Mouse (Mus musculus) urinary bladder, postnatal 25 days (tissue): ENCODE measurements at regions not wholly inside any gene's neighbourhood (a gene's known extent, or its start where the extent isn't known, plus 50 kb on each side); places are given as distances from the start of the nearest gene placed in this dataset.

Experiments
- DNase-seq: peaks from one replicate; pipeline ENCODE4 v3.0.0; 2022; ENCODE audit warnings: low spot score

DNA sequence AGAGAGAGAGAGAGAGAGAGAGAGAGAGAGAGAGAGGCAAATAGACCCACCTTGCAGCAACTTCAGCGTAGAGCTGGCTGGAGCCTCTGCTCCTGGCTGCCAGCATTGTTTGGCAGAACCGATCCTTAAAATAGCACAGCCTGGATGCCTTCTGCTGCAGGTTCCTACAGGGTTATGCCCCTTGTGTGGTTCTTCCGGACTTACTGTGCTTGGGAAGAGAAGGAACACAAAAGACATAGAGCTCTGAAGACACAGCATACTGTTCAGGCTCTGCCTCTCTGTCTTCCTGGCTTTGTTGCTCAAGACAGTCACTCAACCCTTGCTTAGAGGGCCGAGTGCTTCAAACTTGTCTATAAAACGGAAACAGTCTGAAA lies 86.2 kb upstream of the Slc25a26 start:
- DNase-seq, result no peak

DNA sequence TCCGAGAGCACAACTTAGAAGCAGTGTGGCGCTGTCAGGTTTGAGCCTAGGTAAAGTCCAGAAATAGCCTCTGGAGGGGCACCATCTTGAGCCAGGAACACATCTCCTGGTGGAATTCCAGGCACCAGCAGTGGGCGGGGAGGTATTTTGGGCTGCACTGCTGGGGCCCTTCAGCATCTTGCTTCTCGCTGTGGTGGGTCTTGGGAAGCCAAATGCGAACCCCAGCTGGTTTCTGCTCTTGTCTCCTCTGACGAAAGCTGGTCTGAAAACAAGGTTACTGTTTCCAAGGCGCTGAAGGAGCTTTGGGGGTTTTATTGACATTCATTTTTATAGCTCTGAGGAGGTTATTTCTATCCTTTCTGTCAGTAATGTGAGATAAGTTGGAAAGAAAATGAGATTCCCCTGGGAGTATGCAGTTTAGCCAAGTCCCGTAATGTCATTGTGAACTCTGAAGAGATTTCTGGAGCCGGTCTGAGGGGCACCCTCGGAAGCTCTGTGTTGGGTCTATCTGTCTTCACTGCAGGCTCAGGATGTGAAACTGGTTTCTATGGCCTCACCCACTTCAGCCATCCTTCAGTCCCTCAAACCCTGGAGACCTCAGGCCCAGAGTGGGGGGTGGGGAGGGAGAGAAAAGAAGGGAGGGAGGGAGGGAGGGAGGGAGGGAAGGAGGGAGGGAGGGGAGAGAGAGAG lies 86.7 kb upstream of the Slc25a26 start:
- no peak for DNase-seq

DNA sequence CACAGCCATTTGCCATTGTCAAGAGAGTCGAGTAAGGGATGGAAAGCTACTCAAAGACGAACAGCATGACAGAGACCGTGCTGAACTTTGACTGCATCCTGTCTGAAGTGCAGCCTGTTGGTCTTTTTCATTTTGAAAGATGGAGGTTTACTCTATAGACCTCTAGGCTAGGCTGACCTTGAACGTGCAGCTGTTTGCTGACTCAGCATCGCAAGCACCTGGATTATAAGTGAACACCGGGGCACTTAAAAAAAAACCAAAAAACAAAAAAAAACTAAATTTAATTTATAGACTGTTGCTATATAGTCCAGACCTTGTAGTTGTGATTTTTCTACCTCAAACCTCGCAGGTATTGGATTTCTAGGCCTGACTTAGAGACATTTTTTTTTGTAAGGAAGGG lies 87.8 kb upstream of the Slc25a26 start:
- DNase-seq, result no peak

DNA sequence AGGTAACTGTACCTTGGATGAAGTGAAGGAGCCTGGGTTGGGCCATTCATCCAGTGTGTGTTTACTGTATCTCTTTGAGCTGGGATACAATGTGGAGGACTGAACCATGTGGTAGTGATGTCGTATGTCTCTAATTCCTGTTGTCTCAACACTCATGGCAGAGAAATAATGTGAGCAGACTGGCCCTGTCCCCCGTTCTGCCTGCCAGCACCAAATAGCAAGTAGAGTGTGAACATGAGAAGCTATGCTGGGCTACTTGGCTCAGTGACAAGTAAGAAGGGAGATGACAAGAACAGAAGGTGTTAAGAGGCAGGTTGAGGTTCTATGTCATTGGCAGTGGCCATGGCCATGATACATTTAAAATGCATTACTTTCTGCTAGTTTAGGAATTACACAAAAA lies 89.7 kb upstream of the Slc25a26 start:
- no peak for DNase-seq

DNA sequence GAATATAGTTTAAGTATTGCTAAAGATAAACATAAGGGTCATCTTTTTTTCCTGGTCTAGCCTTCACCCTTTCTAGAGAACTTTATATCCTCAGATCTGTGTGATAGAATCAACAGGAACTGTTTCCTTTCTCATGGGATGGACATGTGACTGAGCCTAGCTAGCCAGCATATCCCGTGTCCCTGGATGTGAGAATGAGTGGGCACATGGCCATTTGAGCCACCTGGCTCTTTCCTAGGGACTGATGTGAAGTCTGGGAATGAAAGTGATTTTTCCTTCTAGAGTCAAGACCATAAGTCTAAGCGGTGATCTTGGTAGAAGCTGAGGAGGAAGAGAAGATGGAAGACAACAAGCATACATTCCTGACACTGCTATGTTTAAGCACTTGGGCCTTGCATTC lies 91.1 kb upstream of the Slc25a26 start:
- no peak for DNase-seq

DNA sequence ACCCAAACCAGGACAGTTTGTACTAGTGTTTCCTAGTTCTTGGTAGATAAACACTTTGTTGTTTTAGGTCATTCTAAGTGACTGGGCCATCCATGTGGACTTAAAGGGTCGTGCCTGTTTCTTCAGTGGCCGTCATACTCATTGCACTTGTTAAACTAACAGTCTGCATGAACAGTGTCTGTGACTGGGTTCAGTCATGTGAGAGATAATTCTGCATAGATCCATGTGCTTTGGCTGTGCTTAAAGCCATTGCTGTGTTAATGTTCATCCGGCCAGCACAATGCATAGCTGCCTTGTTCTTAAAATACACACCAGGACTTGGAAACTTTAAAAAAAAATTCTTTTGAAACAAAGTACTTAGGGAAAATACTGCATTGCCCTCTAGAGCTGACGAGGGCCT lies 92.4 kb upstream of the Slc25a26 start:
- DNase-seq, result no peak

DNA sequence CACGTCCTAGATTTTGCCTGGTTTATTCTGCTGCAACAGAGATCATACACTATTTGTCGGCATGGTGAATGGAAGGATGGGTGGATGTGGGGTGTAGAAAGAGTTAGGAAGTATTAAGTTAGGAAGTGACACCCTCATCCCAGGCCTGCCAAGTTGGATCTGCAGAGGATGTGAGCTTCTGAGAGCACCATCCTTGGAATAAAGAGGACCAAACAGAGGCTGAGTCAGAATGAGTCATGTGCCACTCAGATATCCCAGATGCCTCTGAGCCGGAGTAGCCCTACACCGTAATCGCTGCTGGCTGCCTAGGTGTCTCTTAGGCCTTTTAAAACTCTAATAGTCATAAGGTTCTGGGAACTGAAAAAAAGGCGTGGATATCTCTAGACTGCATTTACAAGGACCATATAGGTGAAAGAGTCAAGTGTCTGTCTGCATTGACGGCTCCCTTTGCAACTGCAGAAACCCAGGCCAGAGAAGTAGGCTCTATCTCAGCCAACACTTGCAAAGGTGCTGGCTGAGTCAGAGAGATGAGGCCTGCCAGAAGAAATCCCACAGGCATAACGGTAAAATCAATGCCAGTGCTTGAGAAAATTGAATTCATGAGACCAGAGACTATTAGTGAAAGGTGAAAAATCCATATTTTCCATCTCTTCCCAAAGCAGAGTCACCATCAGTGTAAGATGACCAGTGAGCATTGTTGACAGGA lies 94.6 kb upstream of the Slc25a26 start:
- DNase-seq, result no peak

DNA sequence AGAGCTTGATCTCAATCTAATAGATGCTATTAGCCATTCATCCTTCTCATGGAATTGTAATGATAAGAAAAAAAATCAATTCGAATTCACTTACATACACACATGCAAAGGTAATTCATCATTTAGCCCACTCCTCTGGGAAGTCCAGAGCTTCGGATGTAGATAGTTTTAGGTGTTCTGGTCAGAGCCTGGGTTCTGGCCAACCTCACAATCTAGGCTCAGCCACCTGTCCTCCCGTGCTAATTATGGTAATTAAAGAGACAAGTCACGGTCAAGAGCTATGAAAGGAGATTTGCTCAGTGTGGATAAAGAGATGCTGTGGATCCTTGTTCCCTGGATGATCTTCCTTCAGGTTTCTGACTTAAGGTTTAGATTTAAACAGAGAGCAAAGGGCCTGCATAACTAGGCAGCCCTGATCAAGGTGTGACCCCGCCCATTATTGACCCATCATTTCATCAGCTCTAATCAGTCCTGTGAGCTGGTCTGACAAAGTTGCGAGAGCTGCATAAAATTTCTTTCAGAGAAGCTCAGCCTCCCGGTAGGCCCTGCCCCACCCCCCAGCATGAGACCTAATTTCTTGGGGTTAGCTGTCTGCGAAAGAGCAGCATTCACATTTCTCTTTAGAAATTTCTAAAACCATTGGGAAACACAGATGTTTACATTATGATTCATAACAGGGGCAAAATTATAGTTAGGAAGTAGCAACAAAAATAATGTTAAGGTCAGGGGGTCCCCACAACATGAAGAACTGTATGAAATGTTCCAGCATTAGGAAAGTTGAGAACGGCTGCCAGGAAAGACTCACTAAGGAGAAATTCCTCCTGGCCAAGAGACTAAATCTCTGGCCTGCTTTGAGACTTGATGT lies 98.3 kb upstream of the Slc25a26 start:
- no peak for DNase-seq

DNA sequence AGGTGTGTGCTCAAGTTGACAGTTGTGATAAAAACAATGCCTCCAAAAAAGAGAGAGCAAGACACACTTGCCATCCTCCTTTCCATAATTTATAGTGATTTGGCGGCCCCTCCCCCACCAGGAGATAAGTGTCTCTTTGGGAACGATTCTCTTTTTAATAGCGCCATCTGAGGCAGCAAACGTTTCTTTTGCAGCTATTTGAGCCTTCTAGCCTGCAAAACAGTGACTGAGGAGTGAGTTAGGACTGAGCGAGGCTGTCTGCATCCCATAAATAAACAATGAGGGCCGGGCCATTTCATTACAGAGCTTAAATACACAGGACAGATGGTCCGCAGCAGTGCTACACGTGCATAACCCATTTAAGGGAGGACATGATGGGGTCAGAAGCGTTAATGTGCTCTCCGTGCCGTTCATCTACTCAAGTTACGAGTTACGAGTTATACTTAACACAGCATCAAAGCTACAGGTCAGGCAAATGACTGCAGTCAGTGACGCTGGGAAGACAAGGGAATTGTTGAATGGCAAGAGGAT lies 99.0 kb upstream of the Slc25a26 start:
- DNase-seq, result no peak

DNA sequence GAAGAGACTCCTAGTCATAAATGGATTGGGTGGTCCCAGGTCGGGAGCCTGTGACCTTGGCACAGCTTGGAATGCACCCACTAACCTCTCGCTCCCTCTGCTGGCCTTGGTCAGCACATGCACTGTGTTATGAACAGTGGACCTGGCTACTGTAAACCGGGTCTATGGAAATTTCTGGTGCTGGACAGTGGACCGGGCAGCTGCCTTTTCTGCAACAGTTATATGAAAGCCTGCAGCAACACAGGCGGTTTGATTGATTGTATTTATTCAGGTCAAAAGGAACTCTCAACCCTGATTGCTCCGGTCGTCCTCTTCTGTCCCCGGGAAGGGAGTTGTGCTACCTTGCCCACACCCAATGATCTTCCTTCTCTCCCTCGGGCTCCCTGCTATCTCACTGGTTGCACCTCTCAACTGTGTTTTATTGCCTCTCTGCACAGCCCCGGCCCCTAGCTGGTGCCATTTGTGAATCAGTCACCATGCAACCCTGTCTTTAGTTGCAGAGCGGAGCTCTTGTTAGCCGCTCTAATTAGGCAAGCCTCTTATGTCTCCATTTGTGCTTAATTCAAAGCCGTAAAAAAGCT lies 99.6 kb upstream of the Slc25a26 start:
- DNase-seq, result peak; percentile 31

DNA sequence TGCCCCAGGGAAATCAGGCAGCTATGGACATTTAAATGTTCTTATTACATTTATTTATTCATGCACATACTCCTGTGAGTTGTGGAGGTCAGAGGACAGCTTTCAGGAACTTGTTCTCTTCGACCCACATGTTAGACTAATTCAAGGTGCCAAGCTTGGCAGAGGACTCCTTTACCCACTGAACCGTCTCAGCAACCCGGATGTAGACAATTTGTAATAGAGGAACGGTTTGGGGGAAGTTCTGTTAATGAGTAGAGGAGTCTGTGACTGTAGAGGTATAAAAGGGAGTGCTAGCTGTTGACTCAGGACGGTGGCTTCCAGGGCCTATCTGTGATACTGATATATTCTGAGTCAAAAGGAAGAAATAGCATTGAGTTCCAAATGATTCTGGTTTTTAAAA lies 107.4 kb upstream of the Magi1 start:
- DNase-seq, result no peak

DNA sequence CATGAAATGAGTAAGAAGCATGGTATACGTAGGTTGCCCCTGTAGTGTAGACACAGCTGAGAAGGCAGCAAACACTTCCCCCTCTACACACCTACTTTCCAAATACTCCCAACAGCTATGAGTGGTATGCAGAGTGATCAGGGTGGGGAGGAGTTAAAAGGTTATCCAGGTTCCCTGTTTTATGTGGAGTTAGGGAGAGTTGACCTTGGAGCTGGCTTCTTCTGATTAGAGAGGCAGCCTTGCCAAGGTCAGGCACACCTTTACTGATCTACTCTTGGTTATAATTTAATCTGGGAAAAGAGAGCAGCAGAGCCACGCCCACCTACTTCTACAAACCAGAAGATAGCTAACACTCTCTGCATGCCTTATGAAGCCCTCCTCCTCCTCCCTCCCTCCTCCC lies 106.7 kb upstream of the Magi1 start:
- DNase-seq, result no peak

DNA sequence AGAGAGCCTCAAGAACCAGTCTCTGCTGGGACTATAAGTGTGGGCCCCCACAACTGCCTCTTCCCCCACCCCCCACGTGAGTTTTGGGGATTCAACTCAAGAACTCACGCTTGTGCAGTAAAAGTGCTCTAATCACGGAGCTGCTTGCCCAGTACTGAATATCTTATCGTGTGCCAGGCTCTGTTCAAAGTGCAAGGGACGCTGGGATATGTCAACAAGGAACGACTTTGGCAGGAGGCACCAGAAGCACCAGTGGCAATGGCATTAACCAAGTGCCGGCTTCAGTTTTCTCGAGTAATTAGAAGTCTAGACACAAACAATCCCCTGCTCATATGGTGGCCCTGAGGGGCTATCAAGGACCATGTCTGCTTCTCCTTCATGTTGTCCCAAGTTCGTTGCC lies 106.0 kb upstream of the Magi1 start:
- no peak for DNase-seq

DNA sequence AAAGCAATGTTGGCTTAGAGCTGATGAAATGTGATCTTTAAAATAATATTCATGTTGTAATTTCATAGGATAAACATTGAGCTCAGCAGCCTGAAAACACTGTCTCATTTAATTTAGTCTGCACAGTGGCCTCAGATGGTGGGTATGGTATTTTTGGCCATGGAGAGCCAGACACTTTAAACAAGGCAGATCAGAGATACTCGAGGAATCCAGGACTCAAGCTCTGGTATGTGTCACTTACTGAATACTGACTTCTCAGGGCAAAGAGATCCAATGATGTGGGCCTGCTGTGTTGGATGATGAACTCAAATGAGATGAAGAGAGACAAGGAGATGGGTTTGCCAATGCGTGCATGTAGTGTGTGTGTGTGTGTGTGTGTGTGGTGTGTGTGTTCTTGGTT lies 103.9 kb upstream of the Magi1 start:
- no peak for DNase-seq

DNA sequence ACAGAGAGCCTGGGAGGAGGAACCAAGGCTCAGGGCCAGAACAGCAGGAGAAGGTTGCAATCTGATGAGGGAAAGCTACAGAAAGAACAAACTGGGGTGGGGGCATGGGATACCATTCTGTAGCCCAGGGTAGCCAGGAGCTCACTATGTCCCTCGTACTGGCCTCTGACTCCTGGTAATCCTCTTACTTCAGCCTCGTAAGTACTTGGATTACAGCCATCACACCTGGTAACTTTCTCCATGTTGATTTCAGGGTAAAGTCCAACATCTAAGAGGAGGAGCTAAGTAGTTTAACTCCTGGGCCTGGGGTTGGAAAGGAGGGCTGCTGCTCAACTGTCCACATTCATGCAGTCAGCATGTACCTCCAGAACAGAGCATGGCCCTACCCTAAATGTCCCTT lies 101.8 kb upstream of the Magi1 start:
- DNase-seq, result no peak

DNA sequence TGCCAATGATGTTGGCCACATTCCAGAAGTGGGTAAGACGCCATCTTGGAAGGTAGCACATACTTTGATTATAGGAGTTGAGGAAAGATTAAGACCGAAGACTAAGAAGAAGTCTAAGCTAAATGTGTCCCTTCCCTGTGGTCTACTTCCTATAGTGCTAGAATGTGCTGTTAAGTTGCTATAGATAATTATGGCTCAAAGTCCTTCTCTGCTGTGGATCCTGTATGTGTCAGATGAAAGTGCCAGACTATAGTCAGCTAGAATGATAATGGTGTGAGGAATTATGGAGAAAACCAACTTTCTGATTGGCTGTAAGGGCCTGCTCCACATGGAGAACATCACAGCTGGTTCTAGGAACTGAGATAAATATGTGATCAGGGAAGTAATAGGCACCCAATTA lies 86.3 kb upstream of the Magi1 start:
- DNase-seq, result no peak

DNA sequence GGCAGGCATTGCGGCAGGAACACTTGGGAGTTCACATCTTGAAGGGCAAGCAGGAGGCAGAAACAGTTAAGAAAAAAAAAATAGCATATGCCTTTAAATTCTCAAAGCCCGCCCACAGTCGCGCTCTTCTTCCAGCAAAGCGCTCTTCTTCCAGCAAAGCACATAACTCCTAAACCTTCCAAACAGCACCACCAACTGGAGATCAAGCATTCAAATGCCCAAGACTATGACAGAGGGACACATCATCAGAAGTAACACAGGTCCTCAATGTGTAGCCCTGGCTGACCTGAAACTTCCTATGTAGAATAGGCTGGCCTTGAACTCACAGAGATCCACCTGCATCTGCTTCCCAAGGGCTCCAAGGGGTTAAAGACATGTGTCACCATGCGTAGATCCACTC lies 80.2 kb upstream of the Magi1 start:
- no peak for DNase-seq

DNA sequence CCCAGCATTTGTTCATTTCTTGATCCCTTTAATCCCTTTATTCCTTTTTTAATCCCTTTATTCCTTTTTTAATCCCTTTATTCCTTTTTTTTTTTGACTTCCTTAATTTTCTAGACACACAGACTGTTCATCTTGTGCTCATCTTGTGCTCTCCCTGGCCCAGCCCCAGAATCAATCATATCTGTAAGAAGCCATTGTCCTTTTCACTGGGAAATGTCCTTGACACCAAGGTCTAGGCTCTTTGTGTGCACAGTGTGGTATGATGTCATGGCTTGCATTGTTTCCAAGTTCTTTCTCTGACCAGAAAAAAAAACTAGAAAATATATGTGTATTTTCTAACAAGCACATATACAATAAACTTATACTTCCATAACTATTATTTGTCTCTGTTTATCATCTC lies 78.9 kb upstream of the Magi1 start:
- no peak for DNase-seq

DNA sequence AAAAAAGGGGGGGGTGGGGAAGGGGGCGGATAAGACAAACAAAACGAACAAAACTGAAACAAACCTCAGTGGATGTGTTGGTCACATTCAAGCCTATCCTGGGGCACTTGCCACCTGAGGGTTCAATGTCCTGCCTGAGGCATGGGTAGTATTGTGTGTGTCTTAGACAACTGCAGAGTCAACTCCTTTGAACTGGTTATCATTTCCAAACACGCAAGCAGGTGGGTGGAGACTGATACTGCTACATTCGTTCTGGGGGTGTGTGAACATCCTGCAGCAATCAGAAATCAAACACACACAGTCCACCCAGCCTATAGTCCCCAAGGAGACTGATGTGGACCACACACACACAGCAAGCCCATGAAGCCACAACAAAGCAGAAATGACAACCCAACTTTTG lies 73.9 kb upstream of the Magi1 start:
- no peak for DNase-seq

DNA sequence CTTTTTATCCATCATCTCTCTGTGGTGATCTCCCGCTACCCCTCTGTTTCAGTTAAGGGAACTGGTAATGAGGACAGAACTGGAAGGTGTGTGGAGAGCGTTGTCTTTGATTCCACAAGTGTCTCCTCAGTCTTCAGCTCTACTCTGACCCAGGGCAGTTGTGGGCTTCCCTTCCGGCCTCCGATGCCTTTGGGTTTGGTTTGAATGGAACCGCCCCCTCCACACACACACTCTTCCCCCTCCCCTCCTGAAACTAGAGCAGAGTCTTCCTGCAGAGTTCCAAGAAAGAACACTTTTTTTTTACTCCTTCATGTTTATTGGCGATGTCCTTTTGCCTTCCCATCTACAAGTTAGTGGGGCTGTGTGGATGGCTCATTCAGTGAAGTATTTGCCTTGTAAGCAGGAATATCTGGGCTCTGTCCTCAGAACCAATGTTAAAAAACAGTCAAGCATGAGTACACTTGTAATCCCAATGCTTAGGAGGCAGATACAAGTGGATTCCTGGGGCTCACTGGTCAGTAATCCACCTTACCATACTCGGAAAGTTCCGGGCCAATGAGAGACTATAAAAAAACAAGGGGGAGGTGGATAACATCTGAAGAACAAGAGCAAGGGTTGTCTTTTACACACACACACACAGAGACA lies 70.9 kb upstream of the Magi1 start:
- DNase-seq, result no peak

DNA sequence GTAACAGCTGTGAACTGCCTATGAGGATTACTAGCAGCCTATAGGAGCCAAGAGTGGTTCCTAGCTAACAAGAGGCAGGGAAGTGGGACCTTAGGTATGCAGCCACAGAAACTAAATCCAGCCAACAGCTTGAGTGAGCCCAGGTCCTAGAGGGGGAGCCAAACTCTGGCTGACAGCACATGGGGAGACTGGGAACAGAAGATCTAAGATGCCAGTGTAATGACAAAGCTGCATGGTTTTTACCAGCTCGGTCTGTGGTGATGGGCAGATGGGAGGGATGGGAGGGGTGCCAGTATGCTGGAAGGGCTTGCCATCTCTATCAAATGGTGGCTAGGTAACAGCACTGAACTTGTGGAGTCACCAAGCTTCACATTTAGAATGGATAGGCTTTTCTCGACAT lies 60.6 kb upstream of the Magi1 start:
- no peak for DNase-seq

DNA sequence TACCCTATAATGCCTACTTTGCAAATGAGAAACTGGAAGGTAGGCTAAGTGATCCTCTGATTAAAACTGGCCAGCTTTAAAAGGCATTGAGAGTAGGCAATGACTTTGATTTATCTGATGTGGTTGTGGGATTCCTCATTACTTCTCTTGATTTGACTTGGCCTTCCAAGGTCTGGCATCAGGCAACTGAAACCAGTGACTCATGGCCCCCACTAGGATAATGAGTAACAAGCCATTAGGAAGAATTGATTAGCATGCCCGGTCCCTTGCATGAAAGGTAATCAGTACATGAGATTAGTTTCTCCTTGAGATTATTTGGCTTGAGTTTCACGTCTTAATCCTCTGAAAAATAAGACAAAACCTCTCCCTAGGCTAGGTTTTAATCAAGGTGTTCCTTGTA lies 56.8 kb upstream of the Magi1 start:
- DNase-seq, result no peak
